Mouse (Mus musculus): ENCODE measurements around the gene Pmm2. TPM values are rescaled to one million over a fixed set of nuclear protein-coding genes. Genes with fewer than 3 reads are reported as not detected.

Gene Pmm2
- polyA plus RNA-seq, 1 experiment from 2014 or later = 49.6 TPM

DNA sequence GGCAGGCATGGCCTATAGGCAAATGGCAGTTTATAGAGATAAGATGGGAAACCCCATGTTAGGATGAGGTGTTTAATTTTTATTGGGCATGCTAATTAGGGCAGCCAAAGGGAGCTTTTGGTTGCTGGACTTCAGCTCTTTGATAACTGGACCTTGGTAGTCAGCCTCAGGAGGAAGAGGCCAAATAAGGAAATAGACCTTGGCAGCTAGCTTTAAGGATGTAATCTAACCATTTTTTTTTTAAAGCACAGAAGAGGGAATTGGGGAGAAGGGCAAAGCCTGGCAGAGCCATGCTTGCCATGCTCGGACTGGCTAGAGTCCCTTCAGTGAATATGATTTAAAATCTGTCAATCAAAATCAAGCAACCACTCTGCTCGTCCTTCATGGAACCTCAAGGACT is 7.1 kb upstream of the Pmm2 start:
- ATAC-seq (replicated peaks) = no peak
- WGBS = 81% methylated on average over 2 of the region's 2 CpGs

DNA sequence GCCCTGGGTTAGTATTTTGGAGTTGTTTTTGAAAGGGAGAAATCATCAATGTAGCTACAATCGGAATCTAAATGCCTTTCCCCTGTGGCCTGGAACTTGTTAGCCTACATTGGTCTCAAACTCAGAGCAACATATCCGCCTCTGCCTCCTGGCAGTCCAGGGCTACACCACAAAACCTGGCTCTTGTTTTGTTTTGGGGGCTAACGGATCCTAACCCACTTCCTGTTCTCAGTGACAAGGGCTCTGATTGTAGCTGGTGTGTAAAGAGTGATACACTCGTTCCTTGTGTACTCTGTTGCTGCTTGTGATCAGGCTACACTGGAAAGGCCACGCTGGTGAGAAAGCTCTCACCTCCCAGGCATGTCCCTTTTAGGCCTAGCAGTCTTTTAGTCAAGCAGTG is 6.0 kb upstream of the Pmm2 start:
- Histone ChIP-seq H3K27me3 (no peaks in the 10 kb centered on the region), H3K4me3 (no peak overlapping the region), H3K36me3 (peaks cover 9% of the 10 kb centered on the region), H3K9ac (replicated peaks) (no peak overlapping the region), H3K9me3 (no peaks in the 10 kb centered on the region), H3K4me2 (replicated peaks) (no peak overlapping the region), H3K4me1 (peaks cover 17% of the 10 kb centered on the region), H3K27ac (replicated peaks) (no peak overlapping the region)
- WGBS = 92% methylated on average over 5 of the region's 5 CpGs
- no peak for ATAC-seq (replicated peaks)

More for the DNA sequence above, 7.1 kb upstream of the Pmm2 start:
- Histone ChIP-seq H3K4me2 (replicated peaks) (no peak overlapping the region), H3K9ac (replicated peaks) (no peak overlapping the region), H3K4me3 (no peak overlapping the region), H3K4me1 (peaks cover 7% of the 10 kb centered on the region), H3K27me3 (no peaks in the 10 kb centered on the region), H3K36me3 (peaks cover 9% of the 10 kb centered on the region), H3K9me3 (no peaks in the 10 kb centered on the region), H3K27ac (replicated peaks) (no peak overlapping the region)

DNA sequence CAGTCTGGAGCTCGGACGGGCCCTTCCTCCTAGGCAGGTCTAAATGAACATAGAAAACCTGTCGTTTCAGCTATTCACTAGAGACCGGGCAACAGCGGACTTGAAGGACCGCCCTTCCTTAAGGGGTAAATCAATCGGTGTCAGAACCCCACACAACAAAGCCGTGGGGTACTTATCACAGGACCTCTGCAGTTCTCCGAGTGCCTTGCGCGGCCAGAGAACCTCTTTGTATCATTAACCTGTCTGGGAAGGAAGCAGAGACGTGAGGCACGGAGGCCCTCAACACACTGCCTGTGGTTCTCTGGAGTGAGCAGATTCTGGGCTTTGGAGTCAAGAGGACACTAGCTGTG is 632 bp upstream of the Pmm2 start:
- no peaks in the 10 kb centered on the region for H3K27me3 ChIP-seq
- H3K27ac ChIP-seq (replicated peaks) = peak overlapping the region; percentile 89
- H3K9ac ChIP-seq (replicated peaks) = peak overlapping the region; percentile 84
- H3K36me3 ChIP-seq = peaks cover 8% of the 10 kb centered on the region
- WGBS = under 1% methylated on average over 13 of the region's 13 CpGs
- no peaks in the 10 kb centered on the region for H3K9me3 ChIP-seq
- H3K4me3 ChIP-seq = peak overlapping the region; percentile 65
- no peak; the same call in none of the 2 replicates for ATAC-seq (replicated peaks)
- H3K4me1 ChIP-seq = peaks cover 31% of the 10 kb centered on the region
- peak overlapping the region; percentile 84 for H3K4me2 ChIP-seq (replicated peaks)

DNA sequence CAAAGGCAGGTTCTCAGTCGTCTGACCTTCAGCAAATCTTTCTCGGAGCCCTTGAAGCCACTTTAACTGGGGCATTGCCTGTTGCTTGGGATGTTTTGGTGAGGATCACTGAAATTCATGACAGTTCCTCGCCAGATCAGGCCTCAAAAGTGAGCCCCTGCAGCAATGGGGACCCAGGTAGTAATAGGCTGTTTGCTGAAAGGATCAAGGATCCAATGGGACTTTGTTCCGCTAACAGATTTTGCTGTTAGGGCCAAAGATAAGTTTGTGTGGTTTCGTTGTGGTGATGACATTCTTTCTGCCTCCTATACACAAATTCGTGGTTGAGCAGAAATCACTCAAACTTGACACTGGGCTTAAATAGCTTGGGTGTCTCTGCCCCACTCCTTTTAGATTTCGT is 657 bp downstream of the Pmm2 start:
- Histone ChIP-seq H3K4me1 (peaks cover 31% of the 10 kb centered on the region), H3K36me3 (peaks cover 13% of the 10 kb centered on the region), H3K27ac (replicated peaks) (peak overlapping the region; percentile 89), H3K9me3 (no peaks in the 10 kb centered on the region), H3K4me3 (peak overlapping the region; percentile 65), H3K9ac (replicated peaks) (peak overlapping the region; percentile 84), H3K4me2 (replicated peaks) (peak overlapping the region; percentile 84), H3K27me3 (no peaks in the 10 kb centered on the region)
- 46% methylated on average over 7 of the region's 7 CpGs for WGBS
- ATAC-seq (replicated peaks) = no peak

DNA sequence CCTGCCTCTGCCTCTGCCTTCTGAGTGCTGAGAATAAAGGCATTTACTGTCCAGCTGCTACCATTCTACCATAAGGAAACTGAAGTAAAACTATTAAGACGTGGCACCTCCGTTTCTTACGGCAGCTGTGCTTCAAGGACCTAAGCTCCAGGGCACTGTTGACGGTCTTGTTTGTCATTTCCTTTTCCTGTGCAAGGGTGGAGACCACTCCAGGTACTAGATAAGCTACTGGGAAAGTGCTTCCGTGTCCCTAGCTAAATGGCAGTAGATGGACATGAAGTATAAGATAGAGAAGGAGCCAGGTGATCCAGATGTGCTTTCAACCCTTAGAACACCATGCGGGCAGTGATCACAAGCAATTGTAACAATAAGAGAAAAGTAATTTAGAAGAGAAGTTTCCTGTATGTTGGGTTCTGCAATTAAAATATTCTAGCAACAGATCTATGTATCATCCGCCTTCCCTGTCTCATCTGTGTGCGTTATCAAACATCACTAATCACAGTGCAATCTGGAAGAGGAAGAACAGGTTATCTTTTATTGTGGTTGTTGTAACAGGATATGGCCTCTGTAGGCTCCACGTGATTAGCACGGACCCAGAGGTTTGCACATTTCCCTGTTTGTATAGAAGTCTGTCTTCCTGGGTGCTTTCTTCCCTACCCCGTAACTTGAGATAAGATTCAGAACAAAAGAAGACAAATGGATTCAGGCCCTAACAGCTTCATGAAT is 2.2 kb downstream of the Pmm2 start:
- Histone ChIP-seq H3K36me3 (peaks cover 24% of the 10 kb centered on the region), H3K27me3 (no peaks in the 10 kb centered on the region), H3K27ac (replicated peaks) (no peak overlapping the region), H3K9me3 (no peaks in the 10 kb centered on the region), H3K4me2 (replicated peaks) (no peak overlapping the region), H3K4me1 (peaks cover 31% of the 10 kb centered on the region), H3K9ac (replicated peaks) (no peak overlapping the region), H3K4me3 (no peak overlapping the region)
- 95% methylated on average over 11 of the region's 11 CpGs for WGBS
- ATAC-seq (replicated peaks) = no peak

DNA sequence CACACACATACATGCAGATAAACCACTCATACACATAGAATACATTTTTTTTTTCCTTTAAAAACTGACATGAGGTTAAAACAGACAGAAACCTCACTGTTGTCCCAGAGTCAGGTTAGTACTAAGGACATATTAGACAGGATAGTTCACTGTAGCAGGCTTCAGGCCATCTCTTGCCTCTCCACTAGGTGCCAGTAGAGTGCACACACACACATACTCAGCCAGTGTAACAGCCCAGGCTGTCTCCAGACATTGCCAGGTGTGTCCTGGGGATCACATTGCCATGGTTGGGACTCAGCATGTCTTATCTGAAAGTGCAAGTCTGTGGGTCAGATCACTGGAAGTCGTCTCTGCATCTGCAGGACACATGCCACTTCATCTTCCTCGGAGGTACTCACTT is 6.4 kb downstream of the Pmm2 start:
- Histone ChIP-seq H3K27me3 (no peaks in the 10 kb centered on the region), H3K27ac (replicated peaks) (no peak overlapping the region), H3K9me3 (no peaks in the 10 kb centered on the region), H3K4me1 (peaks cover under 1% of the 10 kb centered on the region), H3K9ac (replicated peaks) (no peak overlapping the region), H3K36me3 (peaks cover 65% of the 10 kb centered on the region), H3K4me3 (no peak overlapping the region), H3K4me2 (replicated peaks) (no peak overlapping the region)
- ATAC-seq (replicated peaks) = 0 out of 2 replicates have a peak, but pooled peaks have one; percentile 60
- 85% methylated on average over 2 of the region's 2 CpGs for WGBS

DNA sequence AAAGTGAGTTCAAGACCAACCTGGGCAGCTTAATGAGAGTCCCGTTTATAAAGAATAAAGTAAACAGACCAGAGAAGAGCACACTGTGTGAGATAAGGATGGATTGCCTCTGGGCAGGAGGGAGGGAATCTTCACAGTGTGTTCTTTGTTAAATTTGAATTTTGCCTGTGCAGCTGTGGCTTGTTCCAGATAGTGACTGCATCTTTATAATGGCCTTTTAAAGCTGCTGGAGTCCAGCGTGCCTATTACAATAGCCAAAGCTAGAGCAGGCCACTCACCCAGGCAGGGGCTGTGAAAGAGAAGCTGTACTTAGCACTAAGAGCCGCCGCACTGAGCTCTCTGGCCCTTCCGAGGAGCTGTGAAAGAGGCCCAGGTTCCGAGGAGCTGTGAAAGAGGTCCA is 8.1 kb downstream of the Pmm2 start:
- 91% methylated on average over 6 of the region's 6 CpGs for WGBS
- no peak for ATAC-seq (replicated peaks)
- peaks cover 78% of the 10 kb centered on the region for H3K36me3 ChIP-seq

DNA sequence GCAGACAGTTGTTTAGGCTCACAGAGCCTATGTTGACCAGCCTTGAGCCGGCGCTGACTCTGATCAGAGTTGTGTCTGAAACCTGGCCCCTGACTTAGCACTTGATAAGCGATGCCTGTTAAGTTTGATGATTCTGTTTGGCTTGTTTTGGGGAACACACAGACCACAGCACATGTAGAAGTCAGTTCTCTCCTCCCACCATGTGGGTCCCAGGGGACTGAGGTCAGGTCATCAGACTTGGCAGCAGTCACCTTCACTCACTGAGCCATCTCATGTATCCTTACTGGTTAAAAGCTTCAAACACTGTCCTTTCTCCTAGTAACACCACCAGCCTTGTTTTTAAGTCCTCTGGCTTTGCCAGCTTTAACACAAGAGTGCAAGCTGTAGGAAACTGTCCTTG is 12.5 kb downstream of the Pmm2 start:
- Histone ChIP-seq H3K4me3 (no peak overlapping the region), H3K36me3 (peaks cover 76% of the 10 kb centered on the region), H3K4me1 (no peaks in the 10 kb centered on the region), H3K9ac (replicated peaks) (no peak overlapping the region), H3K27ac (replicated peaks) (no peak overlapping the region), H3K4me2 (replicated peaks) (no peak overlapping the region), H3K27me3 (no peaks in the 10 kb centered on the region), H3K9me3 (no peaks in the 10 kb centered on the region)
- WGBS = 96% methylated on average over 3 of the region's 3 CpGs
- ATAC-seq (replicated peaks) = no peak

More for the DNA sequence above, 8.1 kb downstream of the Pmm2 start:
- Histone ChIP-seq H3K9me3 (no peaks in the 10 kb centered on the region), H3K9ac (replicated peaks) (no peak overlapping the region), H3K27ac (replicated peaks) (no peak overlapping the region), H3K4me2 (replicated peaks) (no peak overlapping the region), H3K27me3 (no peaks in the 10 kb centered on the region), H3K4me3 (no peak overlapping the region), H3K4me1 (no peaks in the 10 kb centered on the region)

DNA sequence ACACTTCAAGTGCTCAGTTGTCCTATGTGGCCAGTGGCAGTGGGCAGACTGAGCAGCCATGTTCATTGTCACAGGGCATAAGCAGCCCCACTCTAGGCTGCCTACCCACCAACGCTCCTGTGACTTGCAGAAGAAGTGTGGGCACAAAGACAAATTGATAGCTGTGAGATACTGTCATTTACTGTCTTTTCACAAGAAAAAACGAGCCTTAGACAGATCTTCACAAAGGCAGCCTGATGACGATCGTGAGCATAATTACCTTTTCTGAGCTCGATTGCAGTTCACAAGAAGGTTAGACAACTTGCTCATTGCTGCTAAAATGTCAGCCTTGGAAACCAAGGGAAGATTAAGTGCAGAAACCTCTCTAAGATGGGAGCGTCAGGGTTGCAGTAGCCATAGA is 17.6 kb downstream of the Pmm2 start:
- Histone ChIP-seq H3K4me3 (no peak overlapping the region), H3K9me3 (no peaks in the 10 kb centered on the region), H3K36me3 (peaks cover 58% of the 10 kb centered on the region), H3K9ac (replicated peaks) (no peak overlapping the region), H3K27me3 (no peaks in the 10 kb centered on the region), H3K27ac (replicated peaks) (peak overlapping the region; percentile 38; the same call in 1 of the 2 replicates), H3K4me2 (replicated peaks) (no peak overlapping the region), H3K4me1 (no peaks in the 10 kb centered on the region)
- ATAC-seq (replicated peaks) = no peak
- 76% methylated on average over 6 of the region's 6 CpGs for WGBS

DNA sequence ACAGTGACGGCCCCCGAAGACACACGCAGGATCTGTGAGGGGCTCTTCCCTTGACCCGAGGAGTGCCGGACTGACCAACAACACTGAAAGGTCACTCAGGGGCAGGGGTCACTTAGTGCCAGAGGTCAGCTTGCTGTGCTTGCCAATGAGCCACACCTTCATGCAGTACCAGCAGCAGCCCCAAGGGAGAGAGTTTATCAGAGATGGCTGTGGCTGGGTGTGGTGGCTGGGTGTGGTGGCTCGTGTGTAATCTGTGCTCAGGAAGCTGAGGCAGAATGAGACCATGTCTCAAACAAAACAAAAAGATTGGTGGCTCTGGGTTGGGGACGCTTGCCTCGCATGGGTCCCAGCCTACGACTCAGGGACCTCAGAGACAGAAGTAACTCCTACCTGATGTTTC is 18.1 kb downstream of the Pmm2 start:
- H3K27ac ChIP-seq (replicated peaks) = peak overlapping the region; percentile 38; the same call in 1 of the 2 replicates

DNA sequence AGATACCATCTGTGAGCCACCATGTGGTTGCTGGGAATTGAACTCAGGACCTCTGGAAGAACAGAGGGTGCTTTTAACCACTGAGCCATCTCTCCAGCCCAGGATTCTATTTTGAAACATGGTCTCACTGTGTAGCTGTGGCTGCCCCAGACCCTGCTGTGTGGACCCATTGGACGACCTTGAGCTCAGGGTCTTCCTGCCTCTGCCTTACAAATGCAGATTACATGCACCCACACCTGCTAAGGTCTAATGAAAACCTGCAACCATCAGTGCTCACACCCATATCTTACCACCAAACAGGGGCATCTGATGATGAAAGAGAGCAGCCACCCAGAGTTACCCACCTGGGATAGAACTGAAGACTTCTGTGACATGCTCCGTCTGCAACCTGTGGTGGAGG is 18.8 kb downstream of the Pmm2 start:
- Histone ChIP-seq H3K36me3 (peaks cover 55% of the 10 kb centered on the region), H3K4me1 (no peaks in the 10 kb centered on the region), H3K9ac (replicated peaks) (no peak overlapping the region), H3K9me3 (no peaks in the 10 kb centered on the region), H3K4me3 (no peak overlapping the region), H3K27ac (replicated peaks) (no peak overlapping the region), H3K27me3 (no peaks in the 10 kb centered on the region), H3K4me2 (replicated peaks) (no peak overlapping the region)
- 91% methylated on average over 2 of the region's 2 CpGs for WGBS
- ATAC-seq (replicated peaks) = no peak

More for the DNA sequence above, 18.1 kb downstream of the Pmm2 start:
- no peaks in the 10 kb centered on the region for H3K4me1 ChIP-seq
- no peaks in the 10 kb centered on the region for H3K27me3 ChIP-seq
- H3K36me3 ChIP-seq = peaks cover 58% of the 10 kb centered on the region
- 89% methylated on average over 9 of the region's 9 CpGs for WGBS
- H3K9me3 ChIP-seq = no peaks in the 10 kb centered on the region
- no peak overlapping the region for H3K4me2 ChIP-seq (replicated peaks)
- H3K4me3 ChIP-seq = no peak overlapping the region
- H3K9ac ChIP-seq (replicated peaks) = no peak overlapping the region
- no peak for ATAC-seq (replicated peaks)

DNA sequence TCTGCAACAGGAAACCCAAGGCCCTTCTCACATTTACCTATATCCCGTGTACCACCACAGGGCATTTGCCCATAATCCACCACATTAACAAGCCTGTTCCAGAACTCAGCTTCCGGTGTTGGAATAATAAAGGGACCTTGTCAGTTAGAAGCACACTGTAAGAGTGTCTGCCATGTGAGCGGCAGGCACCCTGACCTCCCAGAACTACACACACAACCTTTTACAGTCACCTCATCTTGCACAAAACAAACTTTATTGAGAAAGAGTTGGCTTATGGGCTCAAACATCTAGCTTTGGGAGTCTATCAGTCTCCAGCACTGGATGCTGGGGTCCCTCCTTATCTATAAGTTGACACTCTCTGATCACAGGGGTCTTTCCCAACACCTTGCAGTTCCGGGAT is 20.9 kb downstream of the Pmm2 start:
- Histone ChIP-seq H3K9ac (replicated peaks) (no peak overlapping the region), H3K4me2 (replicated peaks) (no peak overlapping the region), H3K27ac (replicated peaks) (no peak overlapping the region), H3K4me1 (no peaks in the 10 kb centered on the region), H3K27me3 (no peaks in the 10 kb centered on the region), H3K4me3 (no peak overlapping the region), H3K9me3 (no peaks in the 10 kb centered on the region), H3K36me3 (peaks cover 58% of the 10 kb centered on the region)
- 75% methylated on average over 4 of the region's 4 CpGs for WGBS
- no peak for ATAC-seq (replicated peaks)

DNA sequence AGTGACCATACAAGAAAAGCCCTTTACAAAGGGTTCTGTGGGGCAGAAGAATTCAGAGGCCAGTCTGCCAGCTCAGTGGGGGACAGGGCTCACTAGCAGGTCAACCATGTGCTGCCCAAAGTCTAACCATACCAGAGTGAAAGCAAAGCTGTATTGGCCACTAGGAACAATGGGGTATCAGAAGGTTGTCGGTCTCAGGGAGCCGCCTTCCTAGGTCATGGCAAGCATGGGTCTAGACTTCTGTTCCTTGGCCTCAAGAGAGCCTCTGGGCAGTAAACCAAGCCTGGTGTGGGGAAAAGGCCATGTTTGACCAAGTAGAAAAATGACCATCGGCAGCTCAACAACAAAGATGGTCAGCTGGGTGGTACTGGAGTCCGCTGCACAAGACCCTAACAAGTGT is 21.3 kb downstream of the Pmm2 start:
- Histone ChIP-seq H3K36me3 (peaks cover 54% of the 10 kb centered on the region), H3K4me2 (replicated peaks) (no peak overlapping the region), H3K4me1 (no peaks in the 10 kb centered on the region), H3K27me3 (no peaks in the 10 kb centered on the region), H3K9ac (replicated peaks) (no peak overlapping the region), H3K4me3 (no peak overlapping the region), H3K9me3 (no peaks in the 10 kb centered on the region), H3K27ac (replicated peaks) (no peak overlapping the region)
- no peak for ATAC-seq (replicated peaks)
- 87% methylated on average over 4 of the region's 4 CpGs for WGBS
